Mouse (Mus musculus) heart, embryonic 15.5 days (tissue): Measurements from ENCODE around the gene Xirp1. TPM values are rescaled to one million over a fixed set of nuclear protein-coding genes. Genes with fewer than 3 reads are reported as not detected.

ENCODE experiments used
- ATAC-seq: fragments of 200-750 bp; cut with Nextera tagmentation; replicated peaks from 2 replicates; pipeline ENCODE4 v1.8.0; 2017; ENCODE audit warnings: low read depth, moderate TSS enrichment; ENCODE audit not compliant: insufficient number of reproducible peaks, insufficient read depth, low FRiP score
- H3K27ac ChIP-seq: fragments of 300-500 bp; sonication (generic); 2 replicates; pipeline ENCODE4 v1.5.1; 2015; ENCODE audit warnings: mild to moderate bottlenecking, inconsistent platforms
- H3K27me3 ChIP-seq: fragments of 300-500 bp; sonication (generic); 2 replicates; pipeline ENCODE4 v1.6.1; 2015; ENCODE audit warnings: inconsistent platforms
- H3K36me3 ChIP-seq: fragments of 300-500 bp; sonication (generic); 2 replicates; pipeline ENCODE4 v1.6.1; 2015; ENCODE audit warnings: mild to moderate bottlenecking, inconsistent platforms
- H3K4me1 ChIP-seq: fragments of 300-500 bp; sonication (generic); replicated peaks from 2 replicates; pipeline ENCODE4 v1.6.1; 2015; ENCODE audit warnings: inconsistent platforms
- H3K4me2 ChIP-seq: fragments of 300-500 bp; sonication (generic); 2 replicates; pipeline ENCODE4 v1.6.1; 2015; ENCODE audit warnings: inconsistent platforms, mild to moderate bottlenecking, moderate library complexity
- H3K4me3 ChIP-seq: fragments of 300-500 bp; sonication (generic); 2 replicates; pipeline ENCODE4 v1.5.1; 2015; ENCODE audit warnings: mild to moderate bottlenecking, inconsistent platforms
- H3K9ac ChIP-seq: fragments of 300-500 bp; sonication (generic); 2 replicates; pipeline ENCODE4 v1.6.1; 2015; ENCODE audit warnings: mild to moderate bottlenecking, inconsistent platforms
- H3K9me3 ChIP-seq: fragments of 300-500 bp; sonication (generic); replicated peaks from 2 replicates; pipeline ENCODE4 v1.6.1; 2016; ENCODE audit warnings: inconsistent platforms
- WGBS: fragments of 180-500 bp; shearing (Covaris S2); methylation state at CpG from one replicate; pipeline ENCODE4 v1.1.7; 2015; ENCODE audit warnings: mixed read lengths; 5-methylcytosine and 5-hydroxymethylcytosine counted together
- polyA plus RNA-seq: library from polyadenylated mRNA; unstranded; fragments of >200 nt; fragmentation: Nextera tagmentation; extraction: Ambion mirVana; gene quantifications from 2 replicates; pipeline ENCODE4 v1.2.1, GENCODE M21; 2015

Gene Xirp1
- polyA plus RNA-seq, 1 experiment from 2014 or later = 45.2 TPM

- H3K36me3 ChIP-seq = no peaks in the 10 kb centered on the region
- no peak overlapping the region for H3K4me2 ChIP-seq
- no peak overlapping the region for H3K4me3 ChIP-seq
- H3K9me3 ChIP-seq = no peaks in the 10 kb centered on the region
- H3K27ac ChIP-seq = no peak overlapping the region
- no peaks in the 10 kb centered on the region for H3K27me3 ChIP-seq
- 81% methylated on average over 10 of the region's 10 CpGs for WGBS
- peaks cover 31% of the 10 kb centered on the region for H3K4me1 ChIP-seq
- no peak overlapping the region for H3K9ac ChIP-seq
- ATAC-seq = no peak
Observed at GRCm38 (mm10) chr9:119985881-119986574, 37.4 kb downstream of the Xirp1 start.

- peak within 1 kb of the TSS; percentile 89 for H3K4me3 ChIP-seq
- WGBS = 12% methylated on average over 14 of the region's 14 CpGs
- H3K4me2 ChIP-seq = peak within 1 kb of the TSS; percentile 96
- H3K4me1 ChIP-seq = peaks cover 45% of the 10 kb centered on the region
- no peaks in the 10 kb centered on the region for H3K27me3 ChIP-seq
- no peaks in the 10 kb centered on the region for H3K9me3 ChIP-seq
- H3K27ac ChIP-seq = peak within 1 kb of the TSS; percentile 98
- no peak for ATAC-seq
- H3K9ac ChIP-seq = peak within 1 kb of the TSS; percentile 88
- H3K36me3 ChIP-seq = no peaks in the 10 kb centered on the region
Observed at GRCm38 (mm10) chr9:119984536-119985011, 38.8 kb downstream of the Xirp1 start, which contains the start of gene Csrnp1. Gene Csrnp1 (minus strand): TSS chr9:119984658.

- Histone ChIP-seq H3K36me3 (no peaks in the 10 kb centered on the region), H3K27ac (peak overlapping the region; percentile 98), H3K4me3 (peak overlapping the region; percentile 89), H3K9me3 (no peaks in the 10 kb centered on the region), H3K4me2 (peak overlapping the region; percentile 96), H3K4me1 (peaks cover 52% of the 10 kb centered on the region), H3K9ac (peak overlapping the region; percentile 88), H3K27me3 (no peaks in the 10 kb centered on the region)
- 2% methylated on average over 63 of the region's 79 CpGs for WGBS
- ATAC-seq = peak; percentile 78
Observed at GRCm38 (mm10) chr9:119983585-119984535, 39.5 kb downstream of the Xirp1 start.

DNA sequence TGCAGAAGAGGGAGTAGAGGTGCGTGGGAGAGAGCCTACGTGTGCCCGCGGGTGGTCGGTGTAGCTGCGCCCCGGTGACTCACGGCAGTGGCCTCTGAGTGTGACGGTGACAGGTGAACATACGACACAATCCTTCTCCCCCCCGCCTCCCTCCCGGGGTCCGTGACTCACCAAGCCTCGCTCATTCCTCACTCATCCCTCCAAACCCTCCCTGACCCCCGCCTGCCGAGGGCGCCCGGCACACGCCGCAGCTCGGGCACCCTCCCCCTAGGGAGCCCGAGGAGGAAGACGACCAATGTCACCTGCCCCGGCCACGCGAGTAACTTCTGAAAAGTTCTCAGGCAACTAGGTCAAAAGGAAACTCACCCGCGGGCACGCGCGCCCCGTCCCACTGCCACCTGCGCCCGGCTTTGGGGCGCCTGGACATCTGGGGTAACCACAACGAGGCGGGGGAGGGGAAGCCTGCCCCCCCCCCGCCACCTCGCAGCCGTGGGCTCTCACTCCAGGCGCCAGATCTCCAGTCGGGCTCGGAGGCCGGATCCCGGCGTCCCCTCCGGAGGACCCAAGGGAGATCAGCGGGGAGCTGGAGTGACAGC lies 40.3 kb downstream of the Xirp1 start:
- ATAC-seq = no peak
- Histone ChIP-seq H3K27me3 (no peaks in the 10 kb centered on the region), H3K4me3 (peak overlapping the region; percentile 89), H3K36me3 (no peaks in the 10 kb centered on the region), H3K9me3 (no peaks in the 10 kb centered on the region), H3K9ac (peak overlapping the region; percentile 88), H3K4me1 (peaks cover 60% of the 10 kb centered on the region), H3K27ac (peak overlapping the region; percentile 98), H3K4me2 (peak overlapping the region; percentile 96)
- WGBS = under 1% methylated on average over 48 of the region's 48 CpGs

DNA sequence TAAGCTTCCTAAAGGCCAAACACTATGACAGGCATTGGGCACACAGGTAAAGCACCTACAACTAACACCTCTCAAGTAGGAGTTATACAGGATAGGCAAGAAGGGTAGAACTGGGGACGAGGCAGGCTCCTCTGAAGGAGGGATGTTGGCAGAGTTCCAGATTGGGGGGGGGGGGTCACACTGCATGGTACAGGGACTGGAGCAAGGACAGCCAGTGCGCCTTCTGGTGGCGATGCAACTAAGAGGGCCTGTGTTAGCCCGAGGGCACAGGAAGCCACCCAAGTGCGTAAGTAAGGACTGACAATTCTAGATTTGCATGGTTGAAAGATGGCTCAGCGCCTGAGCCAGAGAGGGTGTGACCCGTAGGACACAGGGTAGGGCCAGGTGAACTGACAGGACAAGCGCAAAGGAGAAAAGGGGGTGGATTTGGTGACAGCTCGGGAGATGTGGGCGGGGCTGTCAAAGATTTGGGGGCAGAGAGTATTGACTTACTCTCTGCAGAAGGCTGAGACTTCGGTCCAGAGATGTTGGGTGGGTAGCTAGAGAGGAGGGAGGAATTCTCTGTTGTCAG lies 41.1 kb downstream of the Xirp1 start:
- Histone ChIP-seq H3K9ac (peak overlapping the region; percentile 88), H3K4me1 (peaks cover 67% of the 10 kb centered on the region), H3K9me3 (no peaks in the 10 kb centered on the region), H3K36me3 (no peaks in the 10 kb centered on the region), H3K4me2 (peak overlapping the region; percentile 96), H3K4me3 (peak overlapping the region; percentile 89), H3K27ac (peak overlapping the region; percentile 98), H3K27me3 (no peaks in the 10 kb centered on the region)
- peak; percentile 18; the same call in 1 of the 2 replicates for ATAC-seq
- WGBS = 2% methylated on average over 11 of the region's 11 CpGs

DNA sequence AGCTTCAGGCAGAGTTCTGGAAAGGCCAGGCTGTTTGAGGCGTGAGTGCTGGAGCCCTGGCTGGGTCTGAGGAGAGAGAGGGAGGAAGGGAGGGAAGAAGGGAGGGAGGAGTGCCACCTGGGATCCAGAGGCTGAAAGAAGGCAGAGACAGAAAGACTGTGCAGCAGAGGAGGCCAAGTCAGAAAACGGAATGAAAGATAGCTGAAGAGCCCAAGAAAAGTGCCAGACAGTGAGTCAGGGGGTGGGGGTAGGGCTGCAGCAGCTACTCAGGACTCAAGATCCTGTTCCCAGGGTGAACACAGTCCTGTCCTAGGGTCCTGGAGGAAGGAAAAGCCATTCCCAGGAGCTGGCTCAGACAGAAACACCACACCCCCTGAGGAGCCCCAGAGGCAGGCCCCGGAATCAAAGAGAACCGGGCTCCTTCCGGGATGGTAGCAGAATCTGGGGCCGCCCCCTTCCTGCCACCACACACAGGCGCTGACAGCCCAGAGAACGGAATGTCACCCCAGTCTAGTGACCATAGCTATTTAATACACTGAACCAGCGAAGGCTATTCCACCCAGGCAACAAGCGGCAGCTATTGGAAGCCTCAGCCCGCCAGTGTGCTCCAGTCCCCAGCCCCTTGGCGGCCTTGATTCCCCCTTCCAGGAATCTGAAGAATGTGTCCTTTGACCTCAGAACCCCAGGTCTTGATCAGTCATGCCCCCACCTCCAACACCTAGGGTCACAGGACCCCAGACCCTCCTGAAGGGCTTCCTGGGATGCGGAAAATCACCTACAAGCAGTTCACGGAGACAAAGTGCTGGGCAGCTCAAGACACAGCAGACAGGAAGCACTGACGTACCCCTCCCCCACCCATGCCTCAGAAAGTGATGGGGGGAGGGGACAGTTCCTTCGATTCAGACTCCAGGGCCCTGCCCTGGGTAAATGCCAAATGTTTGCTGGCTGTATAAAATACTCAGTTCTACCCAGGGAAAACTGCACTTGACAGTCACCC lies 41.9 kb downstream of the Xirp1 start:
- peak overlapping the region; percentile 48 for H3K9ac ChIP-seq
- H3K36me3 ChIP-seq = no peaks in the 10 kb centered on the region
- H3K4me1 ChIP-seq = peaks cover 76% of the 10 kb centered on the region
- peak overlapping the region; percentile 89 for H3K4me3 ChIP-seq
- H3K27me3 ChIP-seq = no peaks in the 10 kb centered on the region
- H3K27ac ChIP-seq = peak overlapping the region; percentile 98
- no peaks in the 10 kb centered on the region for H3K9me3 ChIP-seq
- ATAC-seq = peak; percentile 68
- peak overlapping the region; percentile 96 for H3K4me2 ChIP-seq
- WGBS = 1% methylated on average over 16 of the region's 16 CpGs

GRCm38 (mm10) chr9:119980770-119981182 lies 42.6 kb downstream of the Xirp1 start:
- 1% methylated on average over 4 of the region's 4 CpGs for WGBS
- Histone ChIP-seq H3K9me3 (no peaks in the 10 kb centered on the region), H3K4me2 (peak overlapping the region; percentile 96), H3K4me3 (peak overlapping the region; percentile 89), H3K9ac (peak overlapping the region; percentile 48), H3K27ac (peak overlapping the region; percentile 98), H3K4me1 (peaks cover 79% of the 10 kb centered on the region), H3K27me3 (no peaks in the 10 kb centered on the region), H3K36me3 (no peaks in the 10 kb centered on the region)
- ATAC-seq = no peak

DNA sequence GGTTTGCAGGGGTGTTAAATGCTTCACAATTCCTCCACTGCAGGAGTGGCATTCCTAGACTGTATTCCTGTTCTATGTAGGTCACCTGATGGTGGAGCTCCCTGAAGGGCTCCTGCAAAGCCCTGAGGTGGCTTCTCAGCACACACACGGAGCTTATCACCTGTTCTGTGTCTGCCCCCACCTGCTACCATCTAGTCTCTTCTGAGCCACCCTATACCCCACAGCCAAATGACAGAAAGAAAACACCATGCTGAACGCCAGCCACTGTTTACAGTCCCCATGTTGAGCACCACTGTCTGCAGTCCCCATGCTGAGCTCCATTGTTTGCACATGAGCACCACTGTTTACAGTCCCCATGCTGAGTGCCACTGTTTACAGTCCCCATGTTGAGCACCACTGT lies 43.6 kb downstream of the Xirp1 start:
- H3K27ac ChIP-seq = peak overlapping the region; percentile 98; the same call in 1 of the 2 replicates
- H3K4me3 ChIP-seq = no peak overlapping the region
- WGBS = 56% methylated on average over 2 of the region's 2 CpGs
- no peaks in the 10 kb centered on the region for H3K27me3 ChIP-seq
- peaks cover 8% of the 10 kb centered on the region; the same call in 1 of the 2 replicates for H3K36me3 ChIP-seq
- H3K4me1 ChIP-seq = peaks cover 79% of the 10 kb centered on the region
- no peaks in the 10 kb centered on the region for H3K9me3 ChIP-seq
- H3K9ac ChIP-seq = no peak overlapping the region
- ATAC-seq = no peak
- H3K4me2 ChIP-seq = no peak overlapping the region

DNA sequence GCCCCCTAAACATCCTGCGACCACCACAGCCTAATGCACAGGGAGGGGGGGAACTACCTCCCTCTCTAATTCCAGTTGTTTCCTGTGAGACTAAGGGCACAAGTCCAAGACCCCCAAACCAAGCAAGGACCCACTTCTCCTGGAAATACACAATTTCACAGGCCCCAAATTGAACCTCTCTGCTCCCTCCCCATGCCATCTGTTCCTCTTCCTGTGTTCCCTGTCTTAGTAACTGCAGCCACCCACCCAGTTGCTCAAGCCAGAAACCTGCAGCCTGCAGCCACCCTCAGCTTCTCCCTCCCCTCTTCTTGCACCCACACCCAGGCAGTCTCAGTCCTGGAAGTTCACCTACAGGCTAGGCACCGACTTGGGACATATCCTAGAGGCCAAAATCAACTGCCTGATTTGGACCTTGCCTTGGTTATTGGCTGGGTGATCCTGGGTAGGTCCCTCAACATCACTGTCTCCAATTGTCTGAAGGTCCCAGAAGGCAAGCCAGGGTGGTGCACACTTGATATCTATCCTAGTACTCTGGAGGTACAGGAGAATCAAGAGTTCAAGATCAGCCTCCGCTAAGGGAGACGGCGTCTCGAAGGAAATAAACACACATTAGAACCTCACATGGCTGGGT lies 44.5 kb downstream of the Xirp1 start:
- H3K27me3 ChIP-seq = no peaks in the 10 kb centered on the region
- H3K4me2 ChIP-seq = 0 out of 2 replicates have a peak overlapping the region, but pooled peaks have one; percentile 35
- H3K36me3 ChIP-seq = peaks cover 17% of the 10 kb centered on the region; the same call in 1 of the 2 replicates
- peak overlapping the region; percentile 37; the same call in 1 of the 2 replicates for H3K27ac ChIP-seq
- no peak overlapping the region for H3K9ac ChIP-seq
- no peak overlapping the region for H3K4me3 ChIP-seq
- no peaks in the 10 kb centered on the region for H3K9me3 ChIP-seq
- peaks cover 71% of the 10 kb centered on the region for H3K4me1 ChIP-seq
- WGBS = 78% methylated on average over 6 of the region's 6 CpGs
- ATAC-seq = no peak
